Mouse (Mus musculus): ENCODE results near the gene Drosha. TPM values are rescaled to one million over a fixed set of nuclear protein-coding genes. Genes with fewer than 3 reads are reported as not detected.
A peak's percentile ranks its signal among the peaks of the same experiment; 100 is the strongest.

Gene Drosha
- total and polyA plus RNA-seq, 2 experiments from 2014 or later, result 43.9 to 47.3 TPM

DNA sequence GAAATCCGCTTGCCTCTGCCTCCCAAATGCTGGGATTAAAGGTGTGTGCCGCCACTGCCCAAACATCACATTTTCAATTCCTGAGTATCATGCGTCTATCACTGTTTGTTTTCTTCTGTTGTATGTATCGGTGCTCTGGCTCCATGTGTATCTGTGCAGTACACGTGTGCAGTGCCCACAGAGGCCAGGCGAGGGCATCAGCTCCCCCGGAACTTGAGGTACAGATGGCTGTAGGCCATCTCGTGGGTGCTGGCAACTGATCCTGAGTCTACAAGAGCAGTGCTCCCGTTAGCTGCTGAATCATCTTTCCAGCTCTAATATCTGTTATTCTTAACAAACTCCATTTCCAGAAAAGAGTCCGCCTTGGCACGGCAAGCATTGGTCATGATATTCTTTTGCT lies 12.0 kb upstream of the Drosha start:
- Histone ChIP-seq H3K36me3 (ENCODE audit: insufficient read depth) (peaks cover 76% of the 10 kb centered on the region), H3K27ac (ENCODE audit: low read depth, low read length) (no peak overlapping the region), H3K9me3 (ENCODE audit: low read length) (no peaks in the 10 kb centered on the region), H3K4me3 (ENCODE audit: low read depth, low read length) (no peak overlapping the region), H3K4me2 (ENCODE audit: low read depth) (no peak overlapping the region), H3K9ac (no peak overlapping the region), H3K4me1 (ENCODE audit: insufficient read depth) (no peaks in the 10 kb centered on the region), H3K27me3 (ENCODE audit: insufficient read depth, low read length) (no peaks in the 10 kb centered on the region)
- no peak for ATAC-seq
- no peak for TF ChIP-seq CTCF (IDR thresholded peaks at IDR 0.05; ENCODE audit: low read depth)
- 95% methylated on average over 11 of the region's 11 CpGs for WGBS
- DNase-seq, result no peak

DNA sequence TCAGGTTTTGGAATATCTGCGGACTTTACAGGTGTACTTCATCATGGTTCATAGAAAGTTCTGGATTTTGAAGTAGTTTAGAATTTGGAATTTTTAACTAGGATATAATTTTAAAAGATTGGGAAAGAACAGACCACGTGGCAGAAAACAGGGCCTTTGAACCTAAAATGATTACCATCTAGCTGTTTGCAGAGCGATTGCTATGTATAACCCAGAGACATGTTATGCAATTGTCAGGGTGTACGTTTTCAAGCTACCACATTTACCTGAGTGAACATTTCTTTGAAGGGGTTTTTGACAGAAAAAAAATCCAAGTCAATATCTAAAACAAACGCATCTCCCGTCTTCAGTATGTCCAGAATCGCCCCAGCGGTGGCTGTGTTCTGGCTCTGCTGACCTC lies 7.0 kb upstream of the Drosha start:
- TF ChIP-seq CTCF (IDR thresholded peaks at IDR 0.05; ENCODE audit: low read depth), result no peak
- H3K27ac ChIP-seq (ENCODE audit: low read depth, low read length), result no peak overlapping the region
- peaks cover 69% of the 10 kb centered on the region for H3K36me3 ChIP-seq (ENCODE audit: insufficient read depth)
- H3K9ac ChIP-seq, result no peak overlapping the region
- ATAC-seq (no peak), DNase-seq (no peak)
- H3K9me3 ChIP-seq (ENCODE audit: low read length), result no peaks in the 10 kb centered on the region
- no peaks in the 10 kb centered on the region for H3K27me3 ChIP-seq (ENCODE audit: insufficient read depth, low read length)
- no peak overlapping the region for H3K4me3 ChIP-seq (ENCODE audit: low read depth, low read length)
- no peaks in the 10 kb centered on the region for H3K4me1 ChIP-seq (ENCODE audit: insufficient read depth)
- H3K4me2 ChIP-seq (ENCODE audit: low read depth), result no peak overlapping the region
- WGBS, result 97% methylated on average over 8 of the region's 8 CpGs

DNA sequence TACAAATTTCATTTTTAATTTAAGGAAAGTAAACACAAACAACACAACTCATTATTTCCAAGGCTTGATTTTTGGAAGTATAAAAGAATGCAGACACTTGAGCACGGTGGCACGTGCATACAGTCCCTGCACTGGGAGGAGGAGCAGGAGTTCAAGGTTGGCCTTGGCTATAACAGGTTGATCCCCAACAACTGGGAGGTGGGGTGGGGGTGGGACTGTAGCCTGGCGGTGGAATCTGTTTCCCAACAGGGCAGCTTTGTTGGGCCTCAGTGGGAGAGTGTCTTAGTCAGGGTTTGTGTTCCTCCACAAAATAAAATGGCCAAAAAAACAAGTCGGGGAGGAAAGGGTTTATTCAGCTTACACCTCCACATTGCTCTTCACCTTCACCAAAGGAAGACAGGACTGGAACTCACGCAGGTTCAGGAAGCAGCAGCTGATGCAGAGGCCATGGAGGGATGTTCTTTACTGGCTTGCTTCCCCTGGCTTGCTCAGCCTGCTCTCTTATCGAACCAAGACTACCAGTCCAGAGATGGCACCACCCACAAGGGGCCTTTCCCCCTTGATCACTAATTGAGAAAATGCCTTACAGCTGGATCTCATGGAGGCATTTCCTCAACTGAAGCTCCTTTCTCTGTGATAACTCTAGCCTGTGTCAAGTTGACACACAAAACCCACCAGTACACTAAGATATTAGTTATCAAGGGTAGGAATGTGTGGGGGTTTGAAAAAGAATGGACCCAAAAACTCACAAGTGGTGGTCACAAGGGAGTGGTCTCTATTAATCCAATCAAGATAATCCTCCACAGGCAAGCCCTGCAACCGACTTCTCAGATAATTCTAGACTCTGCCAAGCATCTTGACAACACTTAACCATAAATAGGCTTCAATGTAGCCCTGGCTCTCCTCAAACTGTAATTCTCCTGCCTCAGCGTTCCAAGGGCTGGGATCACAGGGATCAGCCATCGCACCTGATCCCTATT lies 1.9 kb upstream of the Drosha start:
- no peak for ATAC-seq

DNA sequence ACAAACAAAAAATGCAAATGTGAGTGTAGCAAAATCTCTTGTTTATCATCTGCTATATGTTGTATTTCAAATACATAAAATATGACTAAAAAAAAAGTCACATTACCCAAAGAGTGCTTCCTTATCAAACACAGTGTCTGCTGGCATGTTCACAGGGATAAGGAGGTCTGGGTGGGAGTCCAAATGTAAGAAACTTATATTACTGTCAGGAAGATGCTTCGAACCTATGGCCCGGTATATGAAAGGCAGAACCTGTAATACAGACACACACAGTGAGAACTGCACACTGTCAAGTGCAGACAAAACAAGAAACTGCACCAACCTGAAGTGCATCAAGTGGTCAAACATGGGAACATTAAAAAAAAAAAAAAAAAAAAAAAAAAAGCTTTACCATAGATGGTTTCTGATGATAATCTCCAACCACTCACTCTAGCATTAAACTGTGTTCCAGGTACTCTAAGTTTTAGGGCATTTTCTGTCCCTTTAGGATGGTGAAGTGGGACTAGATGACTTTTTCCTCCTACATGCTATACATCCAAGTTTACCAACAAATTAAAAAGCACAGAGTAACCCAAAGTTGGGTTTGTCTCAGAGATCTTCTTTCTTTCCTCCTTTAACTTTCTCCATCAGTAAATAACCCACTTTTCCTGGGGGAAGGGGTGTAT lies 1.0 kb upstream of the Drosha start:
- H3K27ac ChIP-seq (ENCODE audit: low read depth, low read length), result no peak overlapping the region
- peaks cover 37% of the 10 kb centered on the region for H3K36me3 ChIP-seq (ENCODE audit: insufficient read depth)
- DNase-seq, result no peak
- peak overlapping the region; percentile 78 for H3K9ac ChIP-seq
- WGBS, result 95% methylated on average over 2 of the region's 2 CpGs
- no peaks in the 10 kb centered on the region for H3K9me3 ChIP-seq (ENCODE audit: low read length)
- no peaks in the 10 kb centered on the region for H3K27me3 ChIP-seq (ENCODE audit: insufficient read depth, low read length)
- no peak for ATAC-seq
- TF ChIP-seq CTCF (IDR thresholded peaks at IDR 0.05; ENCODE audit: low read depth), result no peak
- peak overlapping the region; percentile 65 for H3K4me3 ChIP-seq (ENCODE audit: low read depth, low read length)
- H3K4me2 ChIP-seq (ENCODE audit: low read depth), result peak overlapping the region; percentile 62
- H3K4me1 ChIP-seq (ENCODE audit: insufficient read depth), result peaks cover 15% of the 10 kb centered on the region

More for the DNA sequence above, 1.9 kb upstream of the Drosha start:
- H3K36me3 ChIP-seq (ENCODE audit: insufficient read depth), result peaks cover 35% of the 10 kb centered on the region
- no peak overlapping the region for H3K4me3 ChIP-seq (ENCODE audit: low read depth, low read length)
- no peaks in the 10 kb centered on the region for H3K9me3 ChIP-seq (ENCODE audit: low read length)
- H3K27me3 ChIP-seq (ENCODE audit: insufficient read depth, low read length), result no peaks in the 10 kb centered on the region
- H3K4me2 ChIP-seq (ENCODE audit: low read depth), result no peak overlapping the region
- no peak overlapping the region for H3K27ac ChIP-seq (ENCODE audit: low read depth, low read length)
- DNase-seq, result no peak
- H3K9ac ChIP-seq, result no peak overlapping the region
- H3K4me1 ChIP-seq (ENCODE audit: insufficient read depth), result peaks cover 15% of the 10 kb centered on the region
- TF ChIP-seq CTCF (IDR thresholded peaks at IDR 0.05; ENCODE audit: low read depth), result no peak
- WGBS, result 76% methylated on average over 9 of the region's 9 CpGs

DNA sequence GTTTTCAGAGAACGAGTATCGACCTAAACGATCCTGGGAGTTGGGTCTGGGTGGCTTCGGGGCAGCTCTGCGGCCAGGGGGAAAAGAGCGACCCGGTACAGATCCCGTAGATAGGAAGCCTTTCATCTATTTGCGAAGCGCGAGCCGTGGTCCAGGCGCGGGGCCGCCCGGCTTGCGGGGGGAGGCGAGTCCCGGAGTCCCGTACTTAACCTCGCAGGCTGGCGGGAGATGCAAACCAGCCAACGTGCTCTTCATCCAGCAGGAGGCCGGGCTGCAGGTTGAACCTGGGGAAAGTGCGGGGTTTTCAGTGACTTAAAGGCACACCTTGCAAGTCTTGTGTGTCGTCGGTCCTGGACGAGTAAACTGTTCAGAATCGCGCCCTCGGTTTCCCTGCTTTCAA lies 350 bp downstream of the Drosha start:
- no peak for DNase-seq
- H3K4me3 ChIP-seq (ENCODE audit: low read depth, low read length), result peak overlapping the region; percentile 65
- H3K27me3 ChIP-seq (ENCODE audit: insufficient read depth, low read length), result no peaks in the 10 kb centered on the region
- peak; percentile 30 for TF ChIP-seq CTCF (IDR thresholded peaks at IDR 0.05; ENCODE audit: low read depth)
- H3K9ac ChIP-seq, result peak overlapping the region; percentile 78
- no peaks in the 10 kb centered on the region for H3K9me3 ChIP-seq (ENCODE audit: low read length)
- ATAC-seq, result peak; percentile 25
- 1% methylated on average over 31 of the region's 31 CpGs for WGBS
- H3K4me2 ChIP-seq (ENCODE audit: low read depth), result peak overlapping the region; percentile 69
- H3K36me3 ChIP-seq (ENCODE audit: insufficient read depth), result peaks cover 38% of the 10 kb centered on the region
- peaks cover 15% of the 10 kb centered on the region for H3K4me1 ChIP-seq (ENCODE audit: insufficient read depth)
- H3K27ac ChIP-seq (ENCODE audit: low read depth, low read length), result peak overlapping the region; percentile 90

DNA sequence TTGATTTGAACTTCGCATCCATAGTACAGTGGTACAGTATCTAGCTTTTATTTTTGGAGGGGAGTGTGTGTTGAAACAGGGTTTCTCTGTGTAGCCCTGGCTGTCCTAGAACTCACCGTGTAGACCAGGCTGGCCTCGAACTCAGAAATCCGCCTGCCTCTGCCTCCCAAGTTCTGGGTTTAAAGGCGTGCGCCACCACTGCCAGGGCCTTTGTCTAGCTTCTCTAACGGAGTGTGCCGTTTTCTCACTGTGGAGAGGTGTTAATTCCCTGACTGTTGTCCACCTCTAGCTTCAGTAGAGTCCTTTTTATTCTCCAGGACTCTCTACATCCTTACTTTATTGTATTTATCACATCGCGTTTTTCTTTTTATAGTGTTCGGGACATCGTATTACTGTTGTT lies 793 bp downstream of the Drosha start:
- Histone ChIP-seq H3K9me3 (ENCODE audit: low read length) (no peaks in the 10 kb centered on the region), H3K9ac (peak overlapping the region; percentile 78), H3K4me2 (ENCODE audit: low read depth) (peak overlapping the region; percentile 69), H3K27ac (ENCODE audit: low read depth, low read length) (no peak overlapping the region), H3K4me1 (ENCODE audit: insufficient read depth) (peaks cover 15% of the 10 kb centered on the region), H3K36me3 (ENCODE audit: insufficient read depth) (peaks cover 36% of the 10 kb centered on the region), H3K4me3 (ENCODE audit: low read depth, low read length) (peak overlapping the region; percentile 65), H3K27me3 (ENCODE audit: insufficient read depth, low read length) (no peaks in the 10 kb centered on the region)
- WGBS, result 51% methylated on average over 12 of the region's 12 CpGs
- TF ChIP-seq CTCF (IDR thresholded peaks at IDR 0.05; ENCODE audit: low read depth), result no peak
- DNase-seq, result no peak
- no peak for ATAC-seq

DNA sequence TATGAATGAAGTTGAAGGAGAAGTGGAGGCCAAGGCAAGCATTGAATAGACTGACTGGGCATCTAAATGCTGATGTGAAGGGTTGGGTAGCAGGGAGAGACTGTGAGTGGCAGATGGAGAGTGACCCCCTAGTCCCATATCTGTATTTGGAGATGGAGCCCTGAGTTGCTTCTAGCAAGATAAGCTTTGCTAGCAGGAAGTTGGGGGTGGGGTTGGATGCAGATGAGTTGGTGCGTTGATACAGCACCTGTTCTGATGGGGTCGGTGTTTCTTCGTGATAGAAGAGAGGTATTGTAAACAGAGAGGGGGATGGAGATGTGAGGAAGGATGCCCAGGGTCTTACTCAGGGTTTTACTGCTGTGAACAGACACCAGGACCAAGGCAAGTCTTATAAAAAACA lies 5.3 kb downstream of the Drosha start:
- DNase-seq (no peak), ATAC-seq (no peak)
- 96% methylated on average over 3 of the region's 3 CpGs for WGBS
- H3K9me3 ChIP-seq (ENCODE audit: low read length), result no peaks in the 10 kb centered on the region
- H3K4me3 ChIP-seq (ENCODE audit: low read depth, low read length), result no peak overlapping the region
- H3K27me3 ChIP-seq (ENCODE audit: insufficient read depth, low read length), result no peaks in the 10 kb centered on the region
- no peak overlapping the region for H3K27ac ChIP-seq (ENCODE audit: low read depth, low read length)
- H3K9ac ChIP-seq, result no peak overlapping the region
- H3K4me2 ChIP-seq (ENCODE audit: low read depth), result no peak overlapping the region
- no peak for TF ChIP-seq CTCF (IDR thresholded peaks at IDR 0.05; ENCODE audit: low read depth)
- H3K36me3 ChIP-seq (ENCODE audit: insufficient read depth), result peaks cover 43% of the 10 kb centered on the region
- peaks cover 12% of the 10 kb centered on the region for H3K4me1 ChIP-seq (ENCODE audit: insufficient read depth)
